Mouse (Mus musculus) lung, postnatal 25 days (tissue): ENCODE measurements around the gene Plekhm2.

Experiments used
- DNase-seq: peaks from one replicate; pipeline ENCODE4 v3.0.0; 2022; ENCODE audit warnings: low spot score

The Plekhm2 gene

GRCm38 (mm10) chr4:141605421-141605820, 59.3 kb downstream of the Plekhm2 start:
- DNase-seq, result no peak

- peak; percentile 59 for DNase-seq
These were observed 60.2 kb downstream of the Plekhm2 start for GRCm38 (mm10) chr4:141604493-141604892.

- no peak for DNase-seq
These were observed 60.8 kb downstream of the Plekhm2 start for GRCm38 (mm10) chr4:141603921-141604320.

- DNase-seq, result no peak
These were observed 62.0 kb downstream of the Plekhm2 start for GRCm38 (mm10) chr4:141602523-141603223.

GRCm38 (mm10) chr4:141601148-141601862, 63.4 kb downstream of the Plekhm2 start:
- no peak for DNase-seq

GRCm38 (mm10) chr4:141600364-141600763, 64.3 kb downstream of the Plekhm2 start:
- no peak for DNase-seq

- DNase-seq, result no peak
These were observed 65.2 kb downstream of the Plekhm2 start for GRCm38 (mm10) chr4:141599251-141600141.

- no peak for DNase-seq
These were observed 65.8 kb downstream of the Plekhm2 start for GRCm38 (mm10) chr4:141598894-141599250.

- peak; percentile 24 for DNase-seq
These were observed 66.4 kb downstream of the Plekhm2 start for GRCm38 (mm10) chr4:141598199-141598893.

GRCm38 (mm10) chr4:141596700-141597328, 67.9 kb downstream of the Plekhm2 start:
- DNase-seq, result no peak

GRCm38 (mm10) chr4:141595605-141596268, 69.0 kb downstream of the Plekhm2 start:
- no peak for DNase-seq

- DNase-seq, result no peak
These were observed 69.6 kb downstream of the Plekhm2 start for GRCm38 (mm10) chr4:141595138-141595537.

GRCm38 (mm10) chr4:141591547-141591946, 73.2 kb downstream of the Plekhm2 start:
- DNase-seq, result no peak

- no peak for DNase-seq
These were observed 80.8 kb downstream of the Plekhm2 start for GRCm38 (mm10) chr4:141583919-141584318.

- no peak for DNase-seq
These were observed 83.6 kb downstream of the Plekhm2 start for GRCm38 (mm10) chr4:141581051-141581450.

GRCm38 (mm10) chr4:141578833-141579232, 85.9 kb downstream of the Plekhm2 start:
- DNase-seq, result no peak

GRCm38 (mm10) chr4:141576877-141577276, 87.8 kb downstream of the Plekhm2 start:
- DNase-seq, result no peak

GRCm38 (mm10) chr4:141576404-141576803, 88.3 kb downstream of the Plekhm2 start:
- no peak for DNase-seq
